Comparison of ENCODE assay signal across 28 mouse cellular contexts in genomic region chr7:44915314-44915713, GRCm38 (mm10). TPM values are rescaled to one million over a fixed set of nuclear protein-coding genes. Genes with fewer than 3 reads are reported as not detected.
A peak's percentile ranks its signal among the peaks of the same experiment; 100 is the strongest.
DNase-seq lines count a peak whose midpoint lies in the region; TF ChIP-seq lines count a peak whose summit lies in the region.
"Had no signal": no experiment of that assay in that cellular context is flagged by ENCODE, and none has a peak within 500 bp of the region (broad histone marks: within the 10 kb centered on the region; RNA-seq: fewer than 3 reads in every experiment).

No protein-coding gene starts in this region.

- H3K4me3 ChIP-seq in heart, adult 2 months = no peak overlapping the region
- H3K4me3 ChIP-seq: embryonic facial prominence, embryonic 13.5 days; embryonic facial prominence, embryonic 15.5 days; erythroblast, embryonic 14.5 days; forebrain, embryonic 10.5 days; forebrain, embryonic 12.5 days had no signal

- no peaks in the 10 kb centered on the region for H3K36me3 ChIP-seq in heart, adult 2 months (ENCODE audit: control insufficient read depth, insufficient read depth, low read length)

- no peak overlapping the region for H3K27ac ChIP-seq in heart, adult 2 months
- H3K27ac ChIP-seq: embryonic facial prominence, embryonic 13.5 days; embryonic facial prominence, embryonic 15.5 days; forebrain, embryonic 10.5 days; forebrain, embryonic 12.5 days had no signal

- intact Hi-C loops in heart, adult 2 months (cut with DNase I) = no loop called here

- no peaks in the 10 kb centered on the region for H3K27me3 ChIP-seq in heart, adult 2 months (ENCODE audit: control insufficient read depth, insufficient read depth, low read length)
- H3K27me3 ChIP-seq: CH12.LX; embryonic facial prominence, embryonic 13.5 days; embryonic facial prominence, embryonic 15.5 days; forebrain, embryonic 12.5 days had no signal

- no peak for TF ChIP-seq CTCF in heart, adult 2 months (IDR thresholded peaks at IDR 0.05)

- DNase-seq in gastrocnemius, adult 18-20 months (ENCODE audit: low spot score) = peak; percentile 45
- no peak for DNase-seq in gastrocnemius, adult 8-10 months (ENCODE audit: low spot score in 2 of 2)
- peak; percentile 79 for DNase-seq in heart, adult 11 months
- DNase-seq in heart, adult 2 months = no peak
- DNase-seq in ovary, adult 18-20 months (ENCODE audit: low spot score) = peak; percentile 1
- DNase-seq in ovary, postnatal 36 days (ENCODE audit: low spot score) = no peak
- DNase-seq: adrenal gland, adult 2 months; adrenal gland, postnatal 10 days; adrenal gland, postnatal 25 days; B cell, adult 2 months; cerebellum, adult 11 months; cerebellum, adult 18-20 months; cerebellum, adult 8-10 months; cerebellum, adult 9-11 months; cerebellum, postnatal 14 days; cerebellum, postnatal 36 days; embryo, embryonic 11 days had no signal

- no peak for TF ChIP-seq EP300 in heart, adult 2 months (IDR thresholded peaks at IDR 0.05; ENCODE audit: insufficient read depth, low read depth, low read length)

- TF ChIP-seq POLR2A in heart, adult 2 months (IDR thresholded peaks at IDR 0.05; ENCODE audit: insufficient read depth, low read depth, low read length) = no peak

- WGBS in heart, adult 2 months = 92% methylated on average over 9 of the region's 9 CpGs

- 0 out of 2 replicates have a peak, but pooled peaks cover under 1% of the 10 kb centered on the region for H3K79me2 ChIP-seq in heart, adult 2 months (replicated peaks; ENCODE audit: control insufficient read depth, insufficient read depth, low read length)

- no peak overlapping the region for H3K9ac ChIP-seq in heart, adult 2 months (ENCODE audit: low read depth, low read length)
- H3K9ac ChIP-seq: embryonic facial prominence, embryonic 13.5 days; embryonic facial prominence, embryonic 15.5 days; forebrain, embryonic 12.5 days had no signal

- peaks cover 1% of the 10 kb centered on the region; the same call in 1 of the 2 replicates for H3K4me1 ChIP-seq in heart, adult 2 months (ENCODE audit: control insufficient read depth, insufficient read depth, low read length)
- H3K4me1 ChIP-seq: forebrain, embryonic 10.5 days; forebrain, embryonic 12.5 days had no signal

RNA-seq across cellular contexts. Expression of gene Ap2a1, which starts 14.0 kb away (rescaled TPM):
- total RNA-seq in gastrocnemius, adult 18-20 months (2021) = 10 to 100 TPM; 59.8 to 64.4 TPM
- total RNA-seq in gastrocnemius, adult 8-10 months (2022) = 10 to 100 TPM; 63.5 to 67.9 (median 65.5) TPM
- total RNA-seq in heart, adult 2 months (2021) = 10 to 100 TPM; 63.3 to 67.6 TPM
- 56.1 and 68.1 TPM in 2 replicates for polyA plus RNA-seq in heart, adult 2 months (2012; rRNA removed)

RNA-seq across cellular contexts. Expression of gene Fuz, which starts 19.4 kb away (rescaled TPM):
- total RNA-seq in gastrocnemius, adult 18-20 months (2021) = 10 to 100 TPM; 16.6 to 17.6 TPM
- 10 to 100 TPM; 17.4 to 27.1 (median 18.7) TPM for total RNA-seq in gastrocnemius, adult 8-10 months (2022)
- total RNA-seq in heart, adult 2 months (2021) = 10 to 100 TPM; 16.3 to 17.1 TPM
- 25.2 and 31.6 TPM in 2 replicates for polyA plus RNA-seq in heart, adult 2 months (2012; rRNA removed)

RNA-seq across cellular contexts. Expression of gene Med25, which starts 22.8 kb away (rescaled TPM):
- 10 to 100 TPM; 60.5 to 62.8 TPM for total RNA-seq in gastrocnemius, adult 18-20 months (2021)
- total RNA-seq in gastrocnemius, adult 8-10 months (2022) = 10 to 100 TPM; 64.0 to 79.1 (median 71.0) TPM
- 10 to 100 TPM; 70.0 to 85.8 TPM for total RNA-seq in heart, adult 2 months (2021)
- polyA plus RNA-seq in heart, adult 2 months (2012; rRNA removed) = 107 and 121 TPM in 2 replicates

RNA-seq across cellular contexts. Expression of gene Tsks, which starts 27.7 kb away (rescaled TPM):
- total RNA-seq in gastrocnemius, adult 18-20 months (2021) = not detected
- not detected for total RNA-seq in gastrocnemius, adult 8-10 months (2022)
- not detected for total RNA-seq in heart, adult 2 months (2021)
- 0.26 and 1.5 TPM in 2 replicates for polyA plus RNA-seq in heart, adult 2 months (2012; rRNA removed)
- total RNA-seq: adrenal gland, adult 2 months; adrenal gland, postnatal 10 days; adrenal gland, postnatal 25 days; CH12.LX; common myeloid progenitor, adult 5-6 weeks; G1E had no signal
- polyA plus RNA-seq: CD4-positive, CD25-positive, alpha-beta regulatory T cell, adult 4 months; embryonic facial prominence, embryonic 11.5 days; erythroblast, embryonic 14.5 days; forebrain, embryonic 14.5 days had no signal

RNA-seq across cellular contexts. Expression of gene Ptov1, which starts 45.7 kb away (rescaled TPM):
- total RNA-seq in gastrocnemius, adult 18-20 months (2021) = 100 to 1,000 TPM; 143 to 148 TPM
- 100 to 1,000 TPM; 146 to 178 (median 160) TPM for total RNA-seq in gastrocnemius, adult 8-10 months (2022)
- total RNA-seq in heart, adult 2 months (2021) = 100 to 1,000 TPM; 155 to 172 TPM
- polyA plus RNA-seq in heart, adult 2 months (2012; rRNA removed) = 293 and 317 TPM in 2 replicates

Comparison
In these comparisons a context has a peak if more than half of its experiments do, and no peak if none do; other contexts are left out.
1. DNase-seq: peak in gastrocnemius, adult 18-20 months (single experiment), heart, adult 11 months (single experiment) and ovary, adult 18-20 months (single experiment); none in gastrocnemius, adult 8-10 months (0 of 2), heart, adult 2 months (0 of 2) and ovary, postnatal 36 days (single experiment).